Mouse (Mus musculus) gastrocnemius, adult 2 months (tissue): ENCODE data around the gene Bcat1. TPM values are rescaled to one million over a fixed set of nuclear protein-coding genes. Genes with fewer than 3 reads are reported as not detected.
A peak's percentile ranks its signal among the peaks of the same experiment; 100 is the strongest.

Experiments used
- DNase-seq: peaks from one replicate; pipeline ENCODE4 v3.0.0; 2022
- H3K27ac ChIP-seq: fragments of 200-600 bp; 2 replicates; pipeline ENCODE4 v1.8.1; 2022; ENCODE audit warnings: mild to moderate bottlenecking
- H3K4me3 ChIP-seq: fragments of 200-600 bp; 2 replicates; pipeline ENCODE4 v1.8.1; 2022; ENCODE audit warnings: mild to moderate bottlenecking, moderate library complexity
- CTCF ChIP-seq: fragments of 200-600 bp; IDR thresholded peaks from 2 replicates; pipeline ENCODE4 v1.8.1; 2022; ENCODE audit warnings: antibody characterized with exemption, mild to moderate bottlenecking, moderate library complexity
- intact Hi-C: fragments of 180-260 bp; cut with DNase I; formaldehyde crosslinking; loops from one replicate; pipeline ENCODE4 v1.15.1; 2025
- long read RNA-seq, 2 experiments: library from polyadenylated mRNA; stranded (forward); transcript quantifications; one replicate each; pipeline ENCODE4 v2.0.0; 2021
- total RNA-seq, 2 experiments: library from RNA; stranded (reverse); gene quantifications; 2 replicates each; pipeline ENCODE4 v1.2.3; 2021

Bcat1 gene
- total RNA-seq: under 1 TPM; 0.64 to 0.66 TPM
- long read RNA-seq, experiment 1, partial matches to known transcripts: 0 of 1 reads
- long read RNA-seq, experiment 1, other reads (novel, unspliced or antisense): 0 of 1 reads
- long read RNA-seq, experiment 2: 0 reads

DNA sequence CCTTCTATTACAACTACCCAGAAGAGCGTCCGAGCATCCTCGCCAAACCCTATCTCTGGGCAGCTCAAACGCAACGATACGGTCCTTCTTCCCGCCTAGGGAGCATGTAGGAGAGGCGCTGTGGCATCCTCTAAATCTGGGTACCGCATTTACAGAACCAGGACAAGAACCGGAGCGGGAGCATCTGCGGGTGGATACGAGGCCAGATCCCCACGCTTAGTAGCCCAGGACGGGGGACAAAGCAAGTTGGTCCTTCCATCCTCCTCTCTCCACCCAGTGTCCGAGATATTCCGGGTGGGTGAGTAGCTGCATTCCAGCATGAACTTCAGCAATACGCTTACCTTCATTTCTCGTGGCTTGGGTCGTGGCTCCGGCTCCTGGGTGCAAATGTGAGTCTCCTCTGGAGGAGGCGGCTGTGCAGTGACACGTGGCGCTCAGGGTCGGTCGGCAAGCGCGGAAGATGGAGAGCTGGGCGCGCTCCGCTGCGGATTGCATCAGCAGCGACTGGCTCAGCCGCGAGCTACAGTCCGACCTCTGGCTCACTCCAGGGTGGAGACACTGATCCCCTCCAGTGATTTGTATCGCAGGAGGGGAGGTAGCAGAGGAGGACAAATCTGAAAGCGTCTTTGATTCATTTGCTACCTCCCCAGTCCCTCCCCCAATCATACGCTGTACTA, at the start of gene Bcat1:
Bcat1 (minus strand) TSS at position 637 of the 677 bp plus-strand sequence.
- peak within 1 kb of the TSS; percentile 68 for H3K4me3 ChIP-seq
- peak; percentile 41 for DNase-seq
- H3K27ac ChIP-seq: peak within 1 kb of the TSS; percentile 48
- TF ChIP-seq CTCF: no peak
- intact Hi-C loops: no loop called here

DNA sequence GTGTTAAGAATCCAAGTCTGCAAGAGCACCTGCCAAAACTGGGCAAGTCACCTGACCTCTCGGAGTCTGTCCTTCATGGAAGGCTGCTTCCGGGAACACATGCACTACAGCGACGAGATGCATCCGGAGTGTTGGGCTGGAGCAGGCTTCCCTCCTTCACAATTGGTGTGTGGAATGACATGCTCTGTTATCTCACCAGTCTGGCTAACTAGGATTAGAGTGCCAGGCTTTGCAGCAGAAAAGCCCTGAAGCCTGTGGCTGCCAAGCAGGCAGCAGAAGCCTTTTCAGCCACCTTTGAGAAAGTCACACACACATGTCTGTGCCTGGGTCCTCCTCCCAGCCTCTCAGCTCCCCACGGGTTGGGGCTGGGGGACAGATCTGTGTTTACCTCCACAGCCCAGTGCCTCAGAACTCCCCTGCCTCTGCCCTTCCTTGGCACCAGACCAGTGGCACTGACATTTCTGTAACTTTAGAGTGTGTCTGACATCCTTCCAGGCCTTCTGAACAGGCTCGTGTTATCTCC, 49.7 kb upstream of the Bcat1 start:
- no peak for TF ChIP-seq CTCF
- Histone ChIP-seq H3K4me3 (peak overlapping the region; percentile 54), H3K27ac (peak overlapping the region; percentile 92)
- DNase-seq: peak; percentile 70
- intact Hi-C loops: loop anchor here (5.0 kb wide), 1 partner anchor 38 kb away; no protein-coding TSS in a partner anchor

DNA sequence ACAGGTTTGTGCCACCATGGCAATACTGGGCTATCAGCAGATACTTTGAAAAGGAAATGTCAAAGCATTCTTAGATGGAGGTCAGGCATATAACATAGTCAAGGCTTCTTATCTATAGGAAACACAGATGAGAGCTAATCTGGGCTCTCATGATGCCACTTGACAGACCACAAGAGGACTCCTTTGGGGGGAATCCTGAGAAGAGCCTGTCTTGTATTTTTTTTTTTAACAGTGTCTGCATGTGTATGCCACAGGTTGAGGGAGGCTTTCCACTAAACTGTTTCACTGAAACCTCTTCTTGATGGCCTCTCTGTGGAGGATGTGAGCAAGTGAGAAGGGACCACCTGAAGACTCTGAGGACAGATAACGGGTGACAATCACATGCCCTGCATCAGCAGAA, 48.6 kb upstream of the Bcat1 start:
- no peak for TF ChIP-seq CTCF
- intact Hi-C loops: loop anchor here (5.0 kb wide), 1 partner anchor 37 kb away; no protein-coding TSS in a partner anchor

DNA sequence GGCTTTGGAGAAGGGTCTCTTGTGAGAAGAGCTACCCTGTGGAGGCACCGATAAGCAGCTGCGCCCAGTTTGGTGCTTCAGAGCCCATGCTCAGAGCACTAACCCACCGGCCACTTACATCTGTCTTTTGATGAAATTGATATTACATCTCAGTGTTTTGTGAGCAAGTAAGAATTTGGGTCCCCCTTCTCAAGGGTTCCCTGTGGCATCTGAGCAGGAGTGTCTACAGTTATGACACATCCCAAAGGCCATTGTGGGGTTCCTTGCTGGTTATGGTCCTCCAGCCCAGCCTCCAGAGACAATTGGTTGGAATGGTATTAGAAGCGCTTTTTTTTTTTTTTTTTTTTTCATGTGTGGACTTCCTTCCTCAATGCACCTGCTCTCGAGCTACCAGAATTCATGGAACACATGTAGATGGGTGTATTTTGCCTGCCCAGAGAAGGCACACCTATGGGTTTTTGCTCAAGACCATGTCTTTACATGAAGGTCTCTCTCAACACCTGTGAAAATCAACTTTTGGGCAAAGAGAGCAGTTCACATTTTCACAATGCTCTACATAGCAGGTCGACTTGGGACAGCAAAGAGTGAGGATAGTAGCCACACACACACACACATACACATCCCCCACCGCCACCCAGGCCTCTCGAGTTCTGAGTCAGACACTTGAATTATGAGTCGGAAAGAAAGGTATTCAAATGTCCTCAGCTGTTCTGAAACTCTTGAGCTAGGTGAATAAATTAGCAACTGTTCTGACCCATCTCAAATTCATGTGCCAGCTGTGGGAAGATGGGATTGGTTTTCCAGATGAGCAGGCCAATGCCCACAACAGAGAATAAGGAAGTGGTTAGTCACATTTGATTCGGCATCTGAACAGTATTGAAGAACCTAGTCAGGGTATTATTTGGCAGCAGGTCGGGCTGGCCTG, 47.4 kb upstream of the Bcat1 start:
- peak overlapping the region; percentile 53 for H3K4me3 ChIP-seq
- intact Hi-C loops: no loop called here
- TF ChIP-seq CTCF: no peak
- H3K27ac ChIP-seq: peak overlapping the region; percentile 72; the same call in 1 of the 2 replicates
- no peak for DNase-seq

More for the DNA sequence above, 48.6 kb upstream of the Bcat1 start:
- Histone ChIP-seq H3K27ac (peak overlapping the region; percentile 92; the same call in 1 of the 2 replicates), H3K4me3 (no peak overlapping the region)
- DNase-seq: no peak

DNA sequence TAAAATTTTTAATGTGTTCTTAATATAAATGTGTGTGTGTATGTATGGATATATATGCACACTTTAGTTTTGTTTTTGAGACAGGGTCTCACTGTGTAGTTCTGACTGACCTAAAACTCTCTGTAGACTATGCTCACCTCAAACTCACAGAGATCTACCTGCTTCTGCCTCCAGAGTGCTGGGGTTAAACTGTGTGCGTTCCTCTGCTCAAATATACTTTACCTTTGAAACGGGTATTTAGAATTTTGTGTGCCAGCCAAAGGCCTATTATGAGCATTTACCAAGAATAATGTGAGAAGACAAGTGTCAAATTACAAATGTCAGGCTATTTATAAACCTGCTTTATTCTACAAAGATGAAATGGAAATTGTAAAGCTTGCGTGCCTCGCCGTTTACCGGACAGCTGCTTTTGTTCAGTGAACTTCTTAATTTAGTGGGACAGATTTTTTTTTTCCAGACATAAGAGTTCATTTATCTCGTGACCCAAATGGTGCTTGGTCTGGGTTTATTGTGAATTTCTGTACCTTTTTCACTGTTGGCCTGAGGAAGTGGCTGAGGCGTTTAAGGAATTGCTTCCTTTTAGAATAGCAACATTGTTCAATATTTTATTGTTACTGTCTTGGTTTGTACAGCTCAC, 46.6 kb upstream of the Bcat1 start:
- no peak for TF ChIP-seq CTCF
- intact Hi-C loops: no loop called here
- peak overlapping the region; percentile 72 for H3K27ac ChIP-seq
- no peak for DNase-seq
- H3K4me3 ChIP-seq: peak overlapping the region; percentile 53

DNA sequence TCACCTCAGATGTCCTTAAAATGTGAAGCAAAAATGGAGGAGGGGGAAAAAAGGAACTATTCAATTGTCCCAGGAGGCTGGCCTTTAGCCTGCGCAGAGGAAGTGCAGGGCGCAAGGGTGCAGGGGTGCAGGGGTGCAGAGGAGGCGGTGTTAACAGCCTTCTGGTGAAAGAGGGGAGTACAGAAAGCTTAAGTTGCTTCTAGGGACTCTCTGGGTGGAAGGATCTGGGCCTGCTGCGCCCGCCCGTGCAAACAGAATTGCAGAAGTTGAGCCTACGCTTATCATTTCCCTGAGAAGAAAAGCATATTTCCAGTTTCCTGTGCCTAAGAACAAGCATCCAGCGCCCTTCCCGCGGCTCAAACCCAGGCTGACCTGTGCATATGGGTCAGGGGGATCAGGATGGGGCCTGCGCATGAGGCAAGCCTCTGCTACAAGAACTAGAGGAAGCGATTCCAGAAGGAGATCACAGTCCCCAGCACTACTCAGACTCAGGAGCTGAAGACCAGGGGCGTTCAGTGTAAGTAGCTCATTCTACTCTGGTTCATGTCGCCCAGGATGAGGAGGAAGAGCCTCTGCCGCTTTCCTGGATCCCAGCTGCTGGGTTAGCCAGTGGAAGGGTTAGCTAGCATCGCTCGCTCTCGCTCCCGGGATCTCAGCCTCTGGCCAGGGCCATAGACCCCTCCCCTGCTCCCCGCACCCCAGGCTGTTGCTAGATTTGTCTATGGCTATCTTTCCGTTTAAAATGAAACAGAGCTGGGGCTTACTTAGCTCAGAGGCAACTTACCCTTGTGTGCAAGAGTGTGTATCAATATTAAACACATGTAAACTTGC, 45.8 kb upstream of the Bcat1 start:
- intact Hi-C loops: no loop called here
- Histone ChIP-seq H3K27ac (peak overlapping the region; percentile 72), H3K4me3 (peak overlapping the region; percentile 53)
- peak; percentile 26 for DNase-seq
- TF ChIP-seq CTCF: no peak

DNA sequence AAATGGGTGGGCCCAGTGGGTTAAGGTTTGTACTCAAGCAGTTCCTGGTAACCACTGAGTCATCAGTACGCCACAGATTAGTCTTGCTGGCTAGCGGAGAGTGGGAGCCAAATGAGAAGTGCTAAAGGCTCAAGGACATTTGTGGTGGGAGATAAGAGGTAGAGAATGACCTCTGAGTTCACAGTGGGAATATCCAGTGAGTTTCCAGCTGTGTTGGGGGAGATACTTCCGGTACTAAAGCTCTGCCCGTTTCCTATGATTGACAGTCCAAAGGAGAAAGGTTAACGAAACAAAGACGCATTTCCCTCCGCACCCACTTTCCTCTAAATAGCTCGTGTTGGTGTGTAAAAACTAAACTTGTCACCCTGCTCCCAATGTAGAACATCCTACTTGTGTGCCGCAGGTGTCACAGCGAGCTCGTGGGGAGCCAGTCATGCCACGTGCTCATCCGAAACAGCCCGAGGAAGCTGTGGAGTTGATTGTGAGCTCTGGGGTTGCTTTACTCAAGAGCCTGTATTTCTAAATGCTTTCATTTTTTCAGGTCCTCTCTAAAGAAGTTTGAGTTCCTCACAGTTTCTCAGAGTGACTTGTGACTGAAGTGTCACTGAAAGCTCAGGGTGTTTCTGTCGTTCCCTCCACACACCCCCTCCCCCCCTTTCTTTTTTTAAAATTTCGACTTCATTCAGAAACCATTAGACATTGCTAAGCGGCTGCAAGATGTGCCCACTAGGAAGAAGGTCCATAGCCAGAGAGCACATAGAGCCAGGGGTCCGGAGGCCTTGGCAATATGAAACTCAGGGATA, 45.0 kb upstream of the Bcat1 start:
- TF ChIP-seq CTCF: no peak
- H3K4me3 ChIP-seq: peak overlapping the region; percentile 47
- intact Hi-C loops: no loop called here
- H3K27ac ChIP-seq: peak overlapping the region; percentile 72
- DNase-seq: no peak

DNA sequence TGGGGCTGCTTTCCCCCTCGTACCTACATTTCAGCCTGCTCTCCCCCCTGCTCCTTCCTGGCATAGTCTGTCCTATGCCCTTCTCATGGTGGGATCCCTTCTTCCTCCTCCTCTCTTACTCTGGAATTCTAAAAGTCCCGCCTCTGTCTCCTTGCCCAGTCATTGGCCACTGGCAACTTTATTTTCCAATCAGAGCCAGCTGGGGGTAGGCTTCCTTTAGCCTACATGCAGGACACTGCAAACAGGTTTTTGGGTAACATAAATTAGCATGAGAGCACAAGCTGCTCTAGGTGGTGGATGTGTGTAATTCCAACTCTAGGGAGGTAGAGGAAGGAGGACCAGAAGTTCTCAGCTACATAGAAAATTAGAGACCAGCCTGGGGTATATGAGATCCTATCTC, 44.1 kb upstream of the Bcat1 start:
- DNase-seq: no peak
- no peak overlapping the region for H3K27ac ChIP-seq
- TF ChIP-seq CTCF: no peak
- no peak overlapping the region for H3K4me3 ChIP-seq
- intact Hi-C loops: no loop called here

DNA sequence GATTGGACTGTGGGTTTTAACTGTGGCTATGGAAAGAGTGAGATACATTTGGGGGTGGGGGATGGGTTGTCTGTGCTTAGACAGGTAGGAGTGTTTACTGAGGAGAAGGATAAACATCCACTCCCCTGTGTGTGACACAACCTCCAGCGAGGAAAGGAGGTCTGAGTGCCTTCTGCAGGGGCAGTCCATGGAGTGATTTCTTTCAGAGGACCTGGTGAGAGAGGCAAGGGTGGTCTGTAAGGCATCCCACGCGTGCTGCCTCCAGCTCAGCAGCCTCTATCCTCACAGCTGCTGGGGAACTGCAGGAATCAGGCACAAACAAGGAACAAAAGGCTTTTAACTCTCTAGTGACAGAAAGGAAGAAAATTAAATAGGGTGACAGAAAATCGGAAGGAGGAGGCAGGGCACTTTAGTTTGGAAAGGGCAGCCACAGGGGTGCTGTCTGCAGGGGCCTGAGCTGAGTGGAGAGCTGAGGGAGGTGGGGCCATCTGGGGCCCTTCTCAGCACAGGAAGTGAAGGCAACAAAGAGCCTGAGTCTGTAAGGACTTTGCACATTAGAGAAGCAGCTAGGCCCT, 40.2 kb upstream of the Bcat1 start:
- no peak for DNase-seq
- no peak for TF ChIP-seq CTCF
- no peak overlapping the region for H3K4me3 ChIP-seq
- H3K27ac ChIP-seq: no peak overlapping the region
- intact Hi-C loops: no loop called here

DNA sequence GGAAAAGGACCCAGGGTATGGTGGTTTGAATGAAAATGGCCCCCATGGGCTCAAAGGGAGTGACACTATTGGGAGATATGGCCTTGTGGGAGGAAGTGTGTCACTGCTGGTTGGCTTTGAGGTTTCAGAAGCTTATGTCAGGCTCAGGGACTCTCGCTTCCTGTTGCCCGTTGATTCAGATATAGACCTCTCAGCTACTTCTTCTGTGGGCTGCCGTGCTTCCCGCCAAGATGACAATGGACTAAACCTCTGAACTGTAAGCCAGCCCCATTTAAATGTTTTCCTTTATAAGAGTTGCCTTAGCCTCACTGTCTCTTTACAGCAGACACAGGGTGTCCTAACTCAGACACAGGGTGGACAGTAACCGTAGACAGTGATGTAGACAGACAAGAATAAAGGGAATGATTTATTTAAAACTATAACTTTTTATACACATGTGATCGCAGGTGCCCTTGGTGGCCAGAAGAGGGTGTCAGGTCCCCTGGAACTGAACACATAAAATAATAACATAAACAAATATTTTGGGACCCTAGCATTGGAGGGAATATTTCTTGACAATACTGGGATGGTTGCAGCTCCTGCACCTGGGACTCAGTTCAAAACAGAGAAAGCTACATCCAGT, 39.6 kb upstream of the Bcat1 start, which contains the start of gene Lrmp:
Lrmp (plus strand) TSS at position 178 of the 622 bp plus-strand sequence.
- Histone ChIP-seq H3K4me3 (no peak within 1 kb of the TSS), H3K27ac (no peak within 1 kb of the TSS)
- DNase-seq: no peak
- intact Hi-C loops: no loop called here
- peak; percentile 20; the same call in 1 of the 2 replicates for TF ChIP-seq CTCF
